Mouse (Mus musculus) myocyte (in vitro differentiated cells): ENCODE results near the gene Gna14.

Source experiments
- TCF12 ChIP-seq: IDR thresholded peaks from one replicate; pipeline ENCODE4 v1.6.1; 2011; ENCODE audit warnings: mild to moderate bottlenecking, control low read depth; ENCODE audit not compliant: poor library complexity, insufficient read depth, severe bottlenecking
- USF1 ChIP-seq: IDR thresholded peaks from one replicate; pipeline ENCODE4 v1.6.1; 2011; ENCODE audit warnings: low read depth, mild to moderate bottlenecking, control low read depth, moderate library complexity

DNA sequence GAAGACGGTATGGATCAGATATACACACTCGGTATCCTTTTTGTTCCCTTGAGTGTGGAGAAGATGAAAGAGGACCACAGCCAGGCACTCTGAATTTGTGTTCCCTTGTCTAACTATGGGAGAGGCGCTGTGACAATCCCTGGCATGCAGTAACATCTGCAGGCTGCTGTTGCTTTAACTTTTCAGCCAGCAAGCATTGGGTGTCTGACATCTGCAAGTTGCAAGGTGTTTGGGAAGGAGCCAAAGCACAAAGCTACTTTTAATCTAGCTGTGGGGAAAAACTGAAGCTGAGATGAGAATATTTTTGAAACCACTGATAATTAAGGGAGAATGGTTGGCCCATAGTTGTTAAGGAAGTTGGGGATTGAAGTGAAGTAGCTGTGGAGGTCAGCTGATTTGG, 83.0 kb downstream of the Gna14 start:
- TF ChIP-seq USF1 (no peak), TCF12 (no peak)
